Mouse (Mus musculus): ENCODE results near the gene Htt. TPM values are rescaled to one million over a fixed set of nuclear protein-coding genes. Genes with fewer than 3 reads are reported as not detected.

Htt gene
- polyA plus RNA-seq, 1 experiment from 2014 or later = 4.8 TPM

DNA sequence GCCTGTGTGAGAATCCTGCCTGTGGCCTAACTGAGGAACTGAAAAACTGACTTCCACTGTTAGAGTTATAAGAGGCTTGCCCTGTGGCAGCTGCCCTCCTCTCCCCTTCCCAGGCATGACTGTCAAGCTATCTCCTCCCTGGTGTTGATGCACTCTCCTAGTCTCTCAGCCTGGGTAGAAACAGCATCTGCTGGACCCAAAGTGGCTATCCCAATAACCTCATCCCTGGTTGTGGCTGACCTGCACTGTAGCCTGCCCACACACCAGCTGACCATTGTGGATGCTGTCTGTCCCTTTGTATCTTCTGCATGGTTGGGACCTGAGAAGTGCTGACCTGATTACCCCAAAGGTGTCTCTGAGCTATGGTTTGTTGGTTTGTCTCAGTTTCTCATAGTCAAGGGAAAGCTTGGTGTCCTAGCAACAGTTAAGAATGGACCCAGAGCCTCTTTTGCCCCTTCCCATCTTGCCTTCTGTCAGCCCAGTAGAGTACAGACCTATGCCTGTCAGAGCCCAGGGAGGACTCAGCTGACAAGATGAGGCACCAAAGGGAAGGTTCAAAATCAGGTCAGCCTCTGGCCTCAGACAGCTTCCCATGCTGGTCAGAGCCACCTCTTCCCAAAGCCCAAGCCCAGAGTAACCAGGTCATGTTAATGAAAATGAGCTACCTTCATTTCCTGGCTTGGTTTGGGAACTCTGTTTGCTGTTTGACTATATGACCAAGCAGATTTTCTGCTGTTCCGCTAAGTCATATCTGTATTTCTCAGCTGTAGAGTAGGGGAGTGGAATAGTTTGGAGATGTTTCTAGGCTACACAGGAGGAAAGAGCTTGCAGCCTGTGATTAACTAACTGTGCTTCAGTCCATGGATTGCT, 148.3 kb downstream of the Htt start:
- peak overlapping the region; percentile 67 for H3K9ac ChIP-seq
- peak overlapping the region; percentile 38 for H3K4me2 ChIP-seq
- H3K27me3 ChIP-seq = no peaks in the 10 kb centered on the region
- peak overlapping the region; percentile 96 for H3K27ac ChIP-seq
- WGBS (ENCODE audit: insufficient replicate concordance) = 50% methylated on average over 1 of the region's 1 CpGs
- H3K36me3 ChIP-seq = peaks cover 59% of the 10 kb centered on the region
- H3K4me1 ChIP-seq (replicated peaks) = peaks cover 41% of the 10 kb centered on the region
- peak; percentile 88 for ATAC-seq (ENCODE audit: low read depth)
- peak; percentile 49 for DNase-seq
- H3K4me3 ChIP-seq (replicated peaks) = no peak overlapping the region
- no peaks in the 10 kb centered on the region for H3K9me3 ChIP-seq (replicated peaks)

DNA sequence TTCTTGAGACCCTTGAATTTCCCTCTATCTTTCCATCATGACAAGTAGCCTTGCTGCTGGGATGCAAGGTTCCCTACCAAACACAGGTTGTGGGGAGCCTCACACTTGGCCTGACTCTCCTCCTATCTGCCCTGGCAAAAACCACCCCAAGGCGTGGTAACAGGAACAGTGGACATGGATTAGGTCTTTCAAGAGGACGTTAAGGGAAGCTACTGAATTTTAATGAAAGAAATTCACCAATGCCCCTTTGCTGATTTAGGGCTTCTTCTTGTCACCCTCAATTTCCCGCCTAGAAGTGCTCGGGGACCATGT, 148.9 kb downstream of the Htt start:
- Histone ChIP-seq H3K9ac (peak overlapping the region; percentile 46), H3K9me3 (replicated peaks) (no peaks in the 10 kb centered on the region), H3K4me1 (replicated peaks) (peaks cover 42% of the 10 kb centered on the region), H3K4me3 (replicated peaks) (no peak overlapping the region), H3K27ac (peak overlapping the region; percentile 96), H3K4me2 (peak overlapping the region; percentile 38), H3K27me3 (no peaks in the 10 kb centered on the region), H3K36me3 (peaks cover 53% of the 10 kb centered on the region)
- ATAC-seq (ENCODE audit: low read depth) (peak; percentile 65), DNase-seq (no peak)
- WGBS (ENCODE audit: insufficient replicate concordance) = 65% methylated on average over 4 of the region's 4 CpGs

DNA sequence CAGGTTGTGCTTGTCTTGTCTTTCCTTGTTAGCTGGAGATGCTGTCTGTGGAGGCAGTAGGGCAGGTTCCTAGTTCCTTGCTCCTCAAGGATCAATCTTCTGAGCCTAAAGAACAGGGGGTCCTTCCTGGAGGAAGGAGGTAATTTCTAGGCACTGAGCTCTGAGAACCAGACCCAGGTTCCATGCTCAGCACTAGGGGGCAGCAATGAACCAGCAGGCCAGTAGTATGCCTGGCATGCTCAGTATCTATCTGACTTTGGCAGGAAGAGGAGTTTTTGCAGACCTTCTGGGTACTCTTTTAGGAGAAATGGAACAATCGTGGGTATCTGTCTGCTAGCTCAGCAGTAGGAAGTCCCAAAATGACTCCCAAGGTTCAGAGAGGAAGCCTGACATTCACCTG, 154.3 kb downstream of the Htt start:
- no peak overlapping the region for H3K9ac ChIP-seq
- ATAC-seq (ENCODE audit: low read depth) (peak; percentile 59), DNase-seq (peak; percentile 68)
- H3K36me3 ChIP-seq = peaks cover 3% of the 10 kb centered on the region; the same call in 1 of the 2 replicates
- peaks cover 63% of the 10 kb centered on the region for H3K4me1 ChIP-seq (replicated peaks)
- H3K27ac ChIP-seq = peak overlapping the region; percentile 73
- WGBS (ENCODE audit: insufficient replicate concordance) = 7% methylated on average over 1 of the region's 1 CpGs
- no peak overlapping the region for H3K4me3 ChIP-seq (replicated peaks)
- H3K27me3 ChIP-seq = no peaks in the 10 kb centered on the region
- no peak overlapping the region for H3K4me2 ChIP-seq
- no peaks in the 10 kb centered on the region for H3K9me3 ChIP-seq (replicated peaks)

- 86% methylated on average over 10 of the region's 10 CpGs for WGBS (ENCODE audit: insufficient replicate concordance)
- no peak for ATAC-seq (ENCODE audit: low read depth)
- Histone ChIP-seq H3K9me3 (replicated peaks) (no peaks in the 10 kb centered on the region), H3K4me1 (replicated peaks) (peaks cover 50% of the 10 kb centered on the region), H3K4me3 (replicated peaks) (no peak overlapping the region), H3K9ac (no peak overlapping the region), H3K27me3 (no peaks in the 10 kb centered on the region), H3K27ac (peak overlapping the region; percentile 73), H3K4me2 (no peak overlapping the region), H3K36me3 (no peaks in the 10 kb centered on the region)
- no peak for DNase-seq
Measured at GRCm38 (mm10) chr5:34917234-34917655, 155.7 kb downstream of the Htt start.

DNA sequence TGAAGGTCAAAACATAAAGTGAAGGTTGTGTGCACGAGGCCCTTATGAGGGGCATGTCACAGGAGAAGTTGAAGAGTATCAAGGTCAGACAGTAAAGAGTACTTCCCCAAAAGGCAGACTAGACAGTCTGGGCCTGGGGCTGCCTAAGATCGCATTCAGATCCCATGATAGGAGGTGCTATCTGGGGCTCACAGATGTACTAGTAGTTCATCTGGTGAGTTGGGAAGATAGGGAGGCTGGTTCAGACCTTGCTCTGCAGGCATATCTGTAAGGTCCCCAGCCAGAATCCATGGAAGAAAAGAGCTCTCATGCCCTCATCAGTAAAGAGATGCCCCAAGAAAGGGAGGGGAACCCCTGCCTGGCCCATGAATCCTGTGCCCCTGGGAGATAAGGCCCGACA, 157.2 kb downstream of the Htt start:
- Histone ChIP-seq H3K9me3 (replicated peaks) (no peaks in the 10 kb centered on the region), H3K27ac (peak overlapping the region; percentile 81), H3K4me3 (replicated peaks) (no peak overlapping the region), H3K36me3 (peaks cover 7% of the 10 kb centered on the region; the same call in 1 of the 2 replicates), H3K9ac (peak overlapping the region; percentile 58), H3K4me2 (peak overlapping the region; percentile 16; the same call in 1 of the 2 replicates), H3K4me1 (replicated peaks) (peaks cover 60% of the 10 kb centered on the region), H3K27me3 (no peaks in the 10 kb centered on the region)
- ATAC-seq (ENCODE audit: low read depth) (peak; percentile 85), DNase-seq (peak; percentile 63)
- 17% methylated on average over 3 of the region's 3 CpGs for WGBS (ENCODE audit: insufficient replicate concordance)

DNA sequence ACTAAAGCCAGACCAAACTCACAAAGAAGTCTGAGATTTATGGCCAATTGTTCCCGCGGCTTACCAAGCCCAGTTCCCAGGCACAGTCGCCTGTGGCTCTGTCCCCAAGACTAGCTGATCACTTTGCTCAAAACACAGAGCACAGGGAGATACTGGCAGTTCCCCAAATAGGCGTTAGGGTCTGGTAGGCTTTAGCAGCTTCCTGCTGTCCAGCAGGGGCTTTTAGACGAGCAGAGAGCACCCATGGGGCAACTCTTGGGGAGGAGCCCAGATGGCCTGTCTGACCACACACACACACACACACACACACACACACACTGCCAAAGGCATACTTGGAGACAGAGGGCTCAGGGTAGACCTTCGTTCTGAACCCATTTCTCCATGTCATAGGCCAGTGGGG, 161.0 kb downstream of the Htt start:
- no peaks in the 10 kb centered on the region for H3K9me3 ChIP-seq (replicated peaks)
- no peak overlapping the region for H3K4me2 ChIP-seq
- peak overlapping the region; percentile 93 for H3K27ac ChIP-seq
- H3K9ac ChIP-seq = no peak overlapping the region
- 80% methylated on average over 6 of the region's 6 CpGs for WGBS (ENCODE audit: insufficient replicate concordance)
- no peak for DNase-seq
- peaks cover 55% of the 10 kb centered on the region for H3K4me1 ChIP-seq (replicated peaks)
- ATAC-seq (ENCODE audit: low read depth) = no peak
- H3K27me3 ChIP-seq = no peaks in the 10 kb centered on the region
- H3K36me3 ChIP-seq = peaks cover 7% of the 10 kb centered on the region; the same call in 1 of the 2 replicates
- no peak overlapping the region for H3K4me3 ChIP-seq (replicated peaks)

DNA sequence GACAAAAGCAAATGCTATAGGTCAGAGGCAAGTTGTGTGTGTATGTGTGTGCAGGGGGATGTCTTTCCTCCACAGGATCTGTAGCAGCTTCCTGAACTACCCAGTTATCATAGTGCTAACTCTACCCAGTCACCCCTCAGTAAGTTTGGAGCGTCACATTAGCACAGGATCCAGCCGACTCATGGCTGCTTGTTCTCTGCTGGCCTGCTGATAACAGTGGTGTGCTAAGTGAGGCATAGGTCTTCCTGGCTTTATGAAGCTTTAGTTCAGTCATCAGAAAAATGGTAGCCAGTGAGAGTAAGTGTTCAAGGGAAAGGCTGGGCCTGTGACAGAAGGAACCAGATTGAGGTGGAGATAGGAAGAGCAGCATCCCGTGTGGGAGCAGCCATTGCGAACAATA, 162.4 kb downstream of the Htt start:
- Histone ChIP-seq H3K4me2 (peak overlapping the region; percentile 13; the same call in 1 of the 2 replicates), H3K9ac (peak overlapping the region; percentile 56), H3K36me3 (peaks cover 7% of the 10 kb centered on the region; the same call in 1 of the 2 replicates), H3K9me3 (replicated peaks) (no peaks in the 10 kb centered on the region), H3K27me3 (no peaks in the 10 kb centered on the region), H3K27ac (peak overlapping the region; percentile 93), H3K4me3 (replicated peaks) (no peak overlapping the region), H3K4me1 (replicated peaks) (peaks cover 47% of the 10 kb centered on the region)
- peak; percentile 94 for ATAC-seq (ENCODE audit: low read depth)
- peak; percentile 74 for DNase-seq
- 28% methylated on average over 4 of the region's 4 CpGs for WGBS (ENCODE audit: insufficient replicate concordance)

DNA sequence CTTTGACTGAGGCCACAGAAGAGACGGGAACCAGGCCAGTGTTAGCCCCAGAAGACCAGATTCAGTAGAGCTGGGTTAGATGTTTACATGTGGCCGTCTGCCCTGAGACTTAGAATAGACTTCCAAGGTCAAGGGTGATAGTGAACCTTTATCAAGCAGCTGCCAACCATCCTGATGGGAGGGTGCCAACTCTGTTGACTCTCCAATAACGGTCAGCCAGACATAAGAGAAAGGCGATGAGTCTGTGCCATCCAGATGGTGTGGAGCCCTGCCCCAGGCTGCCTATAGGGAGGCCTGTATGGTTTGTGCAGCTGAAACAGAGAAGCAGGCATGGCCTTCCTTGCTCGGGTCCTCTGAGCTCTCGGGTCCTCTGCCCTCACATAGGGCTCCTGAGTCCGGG, 163.0 kb downstream of the Htt start:
- ATAC-seq (ENCODE audit: low read depth) (peak; percentile 74), DNase-seq (peak; percentile 42)
- Histone ChIP-seq H3K27me3 (no peaks in the 10 kb centered on the region), H3K9ac (peak overlapping the region; percentile 56), H3K9me3 (replicated peaks) (no peaks in the 10 kb centered on the region), H3K27ac (peak overlapping the region; percentile 93), H3K36me3 (peaks cover 7% of the 10 kb centered on the region; the same call in 1 of the 2 replicates), H3K4me1 (replicated peaks) (peaks cover 47% of the 10 kb centered on the region), H3K4me2 (peak overlapping the region; percentile 6; the same call in 1 of the 2 replicates), H3K4me3 (replicated peaks) (no peak overlapping the region)
- WGBS (ENCODE audit: insufficient replicate concordance) = 64% methylated on average over 7 of the region's 7 CpGs

- Histone ChIP-seq H3K9me3 (replicated peaks) (no peaks in the 10 kb centered on the region), H3K27me3 (no peaks in the 10 kb centered on the region), H3K9ac (no peak overlapping the region), H3K4me2 (no peak overlapping the region), H3K36me3 (peaks cover 7% of the 10 kb centered on the region; the same call in 1 of the 2 replicates), H3K27ac (no peak overlapping the region), H3K4me1 (replicated peaks) (peaks cover 69% of the 10 kb centered on the region), H3K4me3 (replicated peaks) (no peak overlapping the region)
- DNase-seq (no peak), ATAC-seq (ENCODE audit: low read depth) (no peak)
- WGBS (ENCODE audit: insufficient replicate concordance) = 91% methylated on average over 4 of the region's 4 CpGs
Measured at GRCm38 (mm10) chr5:34927648-34928047, 166.1 kb downstream of the Htt start.

DNA sequence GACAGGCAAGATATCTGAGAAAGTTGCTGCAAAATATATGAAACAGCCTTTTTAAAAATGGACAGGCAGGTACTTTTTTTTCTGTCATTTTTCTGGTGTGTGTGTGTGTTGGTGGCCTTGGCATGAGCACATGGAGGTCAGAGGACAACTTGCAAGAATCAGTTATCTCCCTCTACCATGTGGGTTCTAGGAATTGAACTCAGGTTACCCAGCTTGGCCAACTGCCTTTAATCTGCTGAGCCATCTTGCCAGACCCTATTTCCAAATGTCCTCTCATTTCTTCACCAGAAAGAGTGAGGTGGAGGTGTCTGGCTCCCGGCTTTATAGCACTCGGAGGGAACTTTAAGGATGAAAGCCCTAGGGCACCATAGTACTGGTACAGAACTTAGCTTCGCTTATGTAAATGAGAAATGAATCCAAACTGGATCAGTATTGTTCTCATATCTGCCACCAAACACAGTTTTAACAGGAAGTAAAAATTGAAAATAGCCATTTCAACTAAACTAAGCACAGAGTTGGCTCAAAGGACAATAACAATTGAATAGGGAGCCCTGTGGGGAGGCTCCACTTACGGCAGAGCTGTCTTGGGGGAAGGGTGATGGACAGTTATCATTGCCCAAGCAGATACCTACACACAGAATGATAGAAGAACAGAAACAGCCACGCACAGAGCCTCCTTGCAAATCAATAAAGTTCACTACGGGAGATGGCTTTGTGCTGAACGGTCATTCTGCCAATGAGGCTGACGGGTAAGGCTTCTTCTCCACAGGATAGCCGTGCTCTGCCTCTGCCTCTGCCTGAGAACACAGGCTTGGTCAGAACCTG, 168.8 kb downstream of the Htt start:
- peaks cover 42% of the 10 kb centered on the region for H3K4me1 ChIP-seq (replicated peaks)
- H3K27me3 ChIP-seq = no peaks in the 10 kb centered on the region
- no peaks in the 10 kb centered on the region for H3K9me3 ChIP-seq (replicated peaks)
- peak overlapping the region; percentile 89 for H3K27ac ChIP-seq
- WGBS (ENCODE audit: insufficient replicate concordance) = 31% methylated on average over 9 of the region's 9 CpGs
- peak overlapping the region; percentile 61 for H3K9ac ChIP-seq
- no peak overlapping the region for H3K4me3 ChIP-seq (replicated peaks)
- peak; percentile 89 for ATAC-seq (ENCODE audit: low read depth)
- no peaks in the 10 kb centered on the region for H3K36me3 ChIP-seq
- peak; percentile 66 for DNase-seq
- H3K4me2 ChIP-seq = peak overlapping the region; percentile 37

DNA sequence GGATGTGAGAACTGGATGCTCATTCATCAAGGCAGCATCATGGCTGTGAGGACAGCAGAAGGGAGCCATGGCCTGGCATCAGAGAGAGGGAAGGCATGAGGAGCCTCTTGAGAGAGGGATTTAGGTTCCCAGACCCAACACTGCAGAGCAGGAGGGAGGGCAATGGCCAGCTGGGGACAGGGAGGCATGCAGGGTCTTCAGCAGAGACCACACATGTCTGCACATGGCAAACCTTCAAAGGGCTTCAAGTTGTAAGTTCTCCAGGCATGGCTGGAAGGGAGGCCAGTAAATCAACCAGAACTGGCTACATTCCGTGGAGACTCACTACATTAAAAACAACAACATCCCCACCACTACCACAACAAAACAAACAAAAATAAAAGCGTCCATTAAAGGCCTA, 169.6 kb downstream of the Htt start:
- Histone ChIP-seq H3K36me3 (no peaks in the 10 kb centered on the region), H3K27me3 (no peaks in the 10 kb centered on the region), H3K4me2 (peak overlapping the region; percentile 37), H3K9ac (peak overlapping the region; percentile 56), H3K27ac (peak overlapping the region; percentile 89), H3K4me1 (replicated peaks) (peaks cover 45% of the 10 kb centered on the region), H3K4me3 (replicated peaks) (no peak overlapping the region), H3K9me3 (replicated peaks) (no peaks in the 10 kb centered on the region)
- no peak for DNase-seq
- 61% methylated on average over 2 of the region's 2 CpGs for WGBS (ENCODE audit: insufficient replicate concordance)
- ATAC-seq (ENCODE audit: low read depth) = 0 out of 2 replicates have a peak, but pooled peaks have one; percentile 5
